Mouse (Mus musculus): ENCODE measurements around the gene Osgep. TPM values are rescaled to one million over a fixed set of nuclear protein-coding genes. Genes with fewer than 3 reads are reported as not detected.
"Not testable (repeated sequence)": the region's sequence is repeated elsewhere in the genome, so short reads cannot be mapped to it uniquely, and the experiment has no call there.

Osgep gene
- total RNA-seq, 1 experiment = 19.1 TPM

- H3K9me3 ChIP-seq (ENCODE audit: control insufficient read depth, insufficient read depth, low read depth, low read length) = no peaks in the 10 kb centered on the region
- DNase-seq (ENCODE audit: low read depth, low spot score) = peak; percentile 69
- no peaks in the 10 kb centered on the region for H3K36me3 ChIP-seq (ENCODE audit: control insufficient read depth, insufficient read depth, low read length, poor library complexity, severe bottlenecking)
- H3K9ac ChIP-seq (ENCODE audit: insufficient read depth, low read depth, low read length, poor library complexity, severe bottlenecking) = no peak overlapping the region
- TF ChIP-seq ZNF384 (IDR thresholded peaks at IDR 0.05; ENCODE audit: low read depth, low read length) (peak; percentile 82), HCFC1 (IDR thresholded peaks at IDR 0.05; ENCODE audit: borderline replicate concordance, insufficient read depth, low read length) (no peak), CHD2 (IDR thresholded peaks at IDR 0.05; ENCODE audit: low read depth, low read length) (no peak), MAFK (IDR thresholded peaks at IDR 0.05; ENCODE audit: insufficient read depth, low read depth, low read length) (no peak)
- peaks cover 0 to 8% of the 10 kb centered on the region in 2 experiments; a peak in 1 of 4 replicates for H3K4me1 ChIP-seq (ENCODE audit: control insufficient read depth in 2 of 2, insufficient read depth in 2 of 2, low read length in 2 of 2, poor library complexity in 1 of 2)
- peak overlapping the region; percentile 91; the same call in 1 of the 2 replicates for H3K27ac ChIP-seq (ENCODE audit: insufficient read depth, low read depth, low read length, poor library complexity, severe bottlenecking)
- in situ Hi-C loops (cut with MboI; ENCODE audit: low sequenced_read_pairs in 2 of 2, unreplicated experiment in 2 of 2) = no loop called here
- no peak overlapping the region for H3K4me3 ChIP-seq (ENCODE audit: insufficient read depth in 1 of 2, low read depth in 1 of 2, low read length in 2 of 2, poor library complexity in 1 of 2, severe bottlenecking in 1 of 2)
Observed at GRCm38 (mm10) chr14:50969558-50970544, 45.2 kb upstream of the Osgep start.

DNA sequence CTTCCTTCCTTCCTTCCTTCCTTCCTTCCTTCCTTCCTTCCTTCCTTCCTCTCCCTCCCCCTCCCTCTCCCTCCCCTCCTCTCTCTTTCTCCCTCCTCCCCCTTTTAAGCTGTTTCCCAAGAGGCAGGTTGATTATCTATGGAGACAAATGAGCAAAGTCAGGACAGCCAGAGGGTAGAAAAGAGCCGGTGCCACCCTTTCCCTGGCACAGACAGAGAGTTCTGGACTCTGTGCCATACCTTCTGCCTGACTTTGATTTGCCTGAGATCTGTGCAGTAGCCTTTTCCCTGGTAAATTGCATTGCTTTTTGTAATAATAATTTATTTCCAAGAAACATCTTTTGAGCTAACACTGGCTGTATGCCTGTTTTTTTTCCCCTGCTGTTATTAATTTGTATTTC is 44.3 kb upstream of the Osgep start:
- in situ Hi-C loops (cut with MboI; ENCODE audit: low sequenced_read_pairs in 2 of 2, unreplicated experiment in 2 of 2) = no loop called here
- Histone ChIP-seq H3K4me3 (ENCODE audit: insufficient read depth in 1 of 2, low read depth in 1 of 2, low read length in 2 of 2, poor library complexity in 1 of 2, severe bottlenecking in 1 of 2) (no peak overlapping the region), H3K36me3 (ENCODE audit: control insufficient read depth, insufficient read depth, low read length, poor library complexity, severe bottlenecking) (peaks cover under 1% of the 10 kb centered on the region), H3K9ac (ENCODE audit: insufficient read depth, low read depth, low read length, poor library complexity, severe bottlenecking) (no peak overlapping the region), H3K9me3 (ENCODE audit: control insufficient read depth, insufficient read depth, low read depth, low read length) (no peaks in the 10 kb centered on the region), H3K4me1 (ENCODE audit: control insufficient read depth in 2 of 2, insufficient read depth in 2 of 2, low read length in 2 of 2, poor library complexity in 1 of 2) (peaks cover 0 to 8% of the 10 kb centered on the region in 2 experiments; a peak in 1 of 4 replicates), H3K27ac (ENCODE audit: insufficient read depth, low read depth, low read length, poor library complexity, severe bottlenecking) (peak overlapping the region; percentile 70; the same call in 1 of the 2 replicates)
- DNase-seq (ENCODE audit: low read depth, low spot score) = no peak
- TF ChIP-seq HCFC1 (IDR thresholded peaks at IDR 0.05; ENCODE audit: borderline replicate concordance, insufficient read depth, low read length) (no peak), CHD2 (IDR thresholded peaks at IDR 0.05; ENCODE audit: low read depth, low read length) (no peak), ZNF384 (IDR thresholded peaks at IDR 0.05; ENCODE audit: low read depth, low read length) (no peak), ZC3H11A (IDR thresholded peaks at IDR 0.05; ENCODE audit: borderline replicate concordance, low read depth, low read length) (no peak), MAFK (IDR thresholded peaks at IDR 0.05; ENCODE audit: insufficient read depth, low read depth, low read length) (no peak)

DNA sequence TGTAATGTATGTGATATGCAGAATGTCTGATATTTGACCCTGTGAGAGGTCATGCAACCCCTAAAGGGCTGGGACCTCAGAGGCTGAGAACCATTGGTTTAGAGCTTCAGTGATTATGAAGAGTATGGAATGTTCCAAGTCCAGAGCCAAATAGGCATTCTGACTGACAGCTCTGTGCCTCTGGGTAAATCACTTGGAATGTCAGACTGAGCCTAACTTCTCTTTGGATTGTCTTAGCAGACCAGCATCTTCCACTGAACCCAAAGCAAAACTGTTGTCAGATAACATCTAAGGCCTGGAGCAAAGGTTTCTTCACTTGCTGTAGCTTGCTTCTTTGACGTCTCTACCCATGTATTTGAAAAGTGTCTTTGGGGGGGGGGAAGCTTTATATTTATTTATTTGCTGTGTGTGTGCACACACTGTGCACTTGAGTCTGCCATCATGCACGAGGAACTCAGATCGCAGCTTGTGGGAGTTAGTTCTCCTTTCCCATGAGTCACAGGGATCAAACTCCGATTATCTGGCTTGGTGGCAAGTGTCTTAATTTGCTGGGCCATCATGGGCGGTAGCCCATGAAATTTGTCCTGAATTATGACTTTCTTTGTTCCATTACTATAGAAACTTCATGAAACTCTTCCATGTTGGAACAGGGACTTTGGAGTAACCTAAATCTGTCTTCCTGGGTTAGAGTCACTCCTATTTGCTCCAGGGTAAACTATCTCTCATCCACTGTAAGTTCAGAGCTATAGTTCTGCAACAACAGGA is 43.7 kb upstream of the Osgep start:
- no peak for TF ChIP-seq ZNF384 (IDR thresholded peaks at IDR 0.05; ENCODE audit: low read depth, low read length)
- TF ChIP-seq CHD2 (IDR thresholded peaks at IDR 0.05; ENCODE audit: low read depth, low read length) = no peak
- no peak for TF ChIP-seq MAFK (IDR thresholded peaks at IDR 0.05; ENCODE audit: insufficient read depth, low read depth, low read length)
- no peak for TF ChIP-seq HCFC1 (IDR thresholded peaks at IDR 0.05; ENCODE audit: borderline replicate concordance, insufficient read depth, low read length)
- TF ChIP-seq ZC3H11A (IDR thresholded peaks at IDR 0.05; ENCODE audit: borderline replicate concordance, low read depth, low read length) = no peak
- DNase-seq (ENCODE audit: low read depth, low spot score) = no peak
- Histone ChIP-seq H3K4me1 (ENCODE audit: control insufficient read depth in 2 of 2, insufficient read depth in 2 of 2, low read length in 2 of 2, poor library complexity in 1 of 2) (peaks cover 0 to 8% of the 10 kb centered on the region in 2 experiments; a peak in 1 of 4 replicates), H3K9me3 (ENCODE audit: control insufficient read depth, insufficient read depth, low read depth, low read length) (no peaks in the 10 kb centered on the region), H3K27ac (ENCODE audit: insufficient read depth, low read depth, low read length, poor library complexity, severe bottlenecking) (no peak overlapping the region), H3K9ac (ENCODE audit: insufficient read depth, low read depth, low read length, poor library complexity, severe bottlenecking) (no peak overlapping the region), H3K36me3 (ENCODE audit: control insufficient read depth, insufficient read depth, low read length, poor library complexity, severe bottlenecking) (peaks cover 5% of the 10 kb centered on the region), H3K4me3 (ENCODE audit: insufficient read depth in 1 of 2, low read depth in 1 of 2, low read length in 2 of 2, poor library complexity in 1 of 2, severe bottlenecking in 1 of 2) (no peak overlapping the region)
- in situ Hi-C loops (cut with MboI; ENCODE audit: low sequenced_read_pairs in 2 of 2, unreplicated experiment in 2 of 2) = no loop called here

- H3K9ac ChIP-seq (ENCODE audit: insufficient read depth, low read depth, low read length, poor library complexity, severe bottlenecking); H3K9me3 ChIP-seq (ENCODE audit: control insufficient read depth, insufficient read depth, low read depth, low read length); DNase-seq (ENCODE audit: low read depth, low spot score); H3K4me3 ChIP-seq (ENCODE audit: insufficient read depth in 1 of 2, low read depth in 1 of 2, low read length in 2 of 2, poor library complexity in 1 of 2, severe bottlenecking in 1 of 2); in situ Hi-C loops (cut with MboI; ENCODE audit: low sequenced_read_pairs in 2 of 2, unreplicated experiment in 2 of 2); H3K27ac ChIP-seq (ENCODE audit: insufficient read depth, low read depth, low read length, poor library complexity, severe bottlenecking); H3K4me1 ChIP-seq (ENCODE audit: control insufficient read depth in 2 of 2, insufficient read depth in 2 of 2, low read length in 2 of 2, poor library complexity in 1 of 2): not testable (repeated sequence)
- H3K36me3 ChIP-seq (ENCODE audit: control insufficient read depth, insufficient read depth, low read length, poor library complexity, severe bottlenecking) = peaks cover 11% of the 10 kb centered on the region
Observed at GRCm38 (mm10) chr14:50958289-50958995, 33.7 kb upstream of the Osgep start.

- H3K9ac ChIP-seq (ENCODE audit: insufficient read depth, low read depth, low read length, poor library complexity, severe bottlenecking); in situ Hi-C loops (cut with MboI; ENCODE audit: low sequenced_read_pairs in 2 of 2, unreplicated experiment in 2 of 2); H3K4me1 ChIP-seq (ENCODE audit: control insufficient read depth in 2 of 2, insufficient read depth in 2 of 2, low read length in 2 of 2, poor library complexity in 1 of 2); DNase-seq (ENCODE audit: low read depth, low spot score); H3K9me3 ChIP-seq (ENCODE audit: control insufficient read depth, insufficient read depth, low read depth, low read length); H3K4me3 ChIP-seq (ENCODE audit: insufficient read depth in 1 of 2, low read depth in 1 of 2, low read length in 2 of 2, poor library complexity in 1 of 2, severe bottlenecking in 1 of 2); H3K27ac ChIP-seq (ENCODE audit: insufficient read depth, low read depth, low read length, poor library complexity, severe bottlenecking): not testable (repeated sequence)
- peaks cover 11% of the 10 kb centered on the region for H3K36me3 ChIP-seq (ENCODE audit: control insufficient read depth, insufficient read depth, low read length, poor library complexity, severe bottlenecking)
Observed at GRCm38 (mm10) chr14:50957146-50957545, 32.5 kb upstream of the Osgep start.

GRCm38 (mm10) chr14:50956724-50957123 is 32.0 kb upstream of the Osgep start:
- peak overlapping the region; percentile 63; the same call in 1 of the 2 replicates for H3K9ac ChIP-seq (ENCODE audit: insufficient read depth, low read depth, low read length, poor library complexity, severe bottlenecking)
- peaks cover 11% of the 10 kb centered on the region for H3K36me3 ChIP-seq (ENCODE audit: control insufficient read depth, insufficient read depth, low read length, poor library complexity, severe bottlenecking)
- H3K9me3 ChIP-seq (ENCODE audit: control insufficient read depth, insufficient read depth, low read depth, low read length); DNase-seq (ENCODE audit: low read depth, low spot score); H3K27ac ChIP-seq (ENCODE audit: insufficient read depth, low read depth, low read length, poor library complexity, severe bottlenecking); in situ Hi-C loops (cut with MboI; ENCODE audit: low sequenced_read_pairs in 2 of 2, unreplicated experiment in 2 of 2); H3K4me1 ChIP-seq (ENCODE audit: control insufficient read depth in 2 of 2, insufficient read depth in 2 of 2, low read length in 2 of 2, poor library complexity in 1 of 2): not testable (repeated sequence)
- H3K4me3 ChIP-seq (ENCODE audit: insufficient read depth in 1 of 2, low read depth in 1 of 2, low read length in 2 of 2, poor library complexity in 1 of 2, severe bottlenecking in 1 of 2) = peak overlapping the region in 1 of 2 experiments; percentile 57; a peak in 2 of 4 replicates

All from ES-E14 (cell line).